In the genomic region with DNA sequence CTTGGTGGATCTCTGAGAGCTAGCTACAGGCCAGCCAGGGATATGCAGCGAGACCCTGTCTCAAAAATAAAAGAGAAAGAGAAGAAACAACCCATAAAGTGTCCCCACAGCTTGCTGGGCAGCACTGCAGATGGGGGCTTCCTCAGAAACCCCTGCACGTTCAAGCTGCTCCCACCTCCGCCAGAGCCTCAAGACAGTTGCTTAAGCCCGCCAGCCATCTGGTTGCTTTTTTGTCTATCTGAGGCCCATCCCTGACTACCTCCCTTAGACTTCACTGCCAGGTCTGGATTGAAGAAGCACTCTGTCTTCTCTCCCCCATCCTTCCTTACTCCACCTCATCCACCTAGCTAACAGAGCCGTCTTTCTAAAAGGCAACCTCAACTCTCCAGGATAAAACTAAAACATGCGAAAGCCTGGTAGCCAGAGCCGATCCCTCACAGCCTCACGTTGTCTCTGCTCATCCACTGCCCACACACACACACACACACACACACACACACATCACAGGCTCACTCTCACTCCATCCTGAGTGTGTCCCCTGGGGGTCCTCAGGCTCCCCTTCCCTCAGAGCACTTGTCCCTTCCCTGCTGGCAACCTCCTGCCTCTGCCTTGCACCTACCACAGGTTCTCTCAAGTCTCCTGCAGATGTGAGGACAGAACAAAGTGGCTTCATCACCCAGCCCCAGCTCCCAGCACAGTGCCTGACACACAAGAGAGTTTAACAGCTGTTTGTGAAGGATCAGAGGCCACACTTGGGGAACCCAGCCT, we compare ENCODE assay signal across 16 mouse cellular contexts. TPM values are rescaled to one million over a fixed set of nuclear protein-coding genes. Genes with fewer than 3 reads are reported as not detected.
A peak's percentile ranks its signal among the peaks of the same experiment; 100 is the strongest.
DNase-seq lines count a peak whose midpoint lies in the region; ATAC-seq and TF ChIP-seq lines count a peak whose summit lies in the region.
"Had no signal": no experiment of that assay in that cellular context is flagged by ENCODE, and none has a peak within 500 bp of the region (broad histone marks: within the 10 kb centered on the region; RNA-seq: fewer than 3 reads in every experiment).

No protein-coding gene starts in this region.

- 79% methylated on average over 8 of the region's 8 CpGs for WGBS in forebrain, embryonic 12.5 days
- WGBS in forebrain, embryonic 11.5 days = 84% methylated on average over 8 of the region's 8 CpGs
- WGBS in midbrain, embryonic 10.5 days = 77% methylated on average over 8 of the region's 8 CpGs
- 72% methylated on average over 8 of the region's 8 CpGs for WGBS in midbrain, embryonic 15.5 days
- 74% methylated on average over 8 of the region's 8 CpGs for WGBS in cerebellum, adult 2 months
- 80% methylated on average over 8 of the region's 8 CpGs for WGBS in forebrain, embryonic 14.5 days

- H3K36me3 ChIP-seq in forebrain, embryonic 12.5 days (replicated peaks) = peaks cover 12% of the 10 kb centered on the region
- H3K36me3 ChIP-seq in forebrain, embryonic 11.5 days (ENCODE audit: control insufficient read depth, insufficient read depth, low read length) = no peaks in the 10 kb centered on the region; the same call in 1 of the 2 replicates
- peaks cover 25% of the 10 kb centered on the region for H3K36me3 ChIP-seq in midbrain, embryonic 10.5 days
- no peaks in the 10 kb centered on the region for H3K36me3 ChIP-seq in midbrain, embryonic 15.5 days (replicated peaks)
- peaks cover 8% of the 10 kb centered on the region for H3K36me3 ChIP-seq in forebrain, embryonic 14.5 days (ENCODE audit: control insufficient read depth, insufficient read depth, low read length)

- H3K4me3 ChIP-seq in forebrain, embryonic 12.5 days (replicated peaks) = no peak overlapping the region
- no peak overlapping the region for H3K4me3 ChIP-seq in forebrain, embryonic 11.5 days (ENCODE audit: low read depth, low read length)
- no peak overlapping the region for H3K4me3 ChIP-seq in midbrain, embryonic 10.5 days
- H3K4me3 ChIP-seq in midbrain, embryonic 15.5 days = no peak overlapping the region
- no peak overlapping the region for H3K4me3 ChIP-seq in cerebellum, adult 2 months (replicated peaks; ENCODE audit: insufficient read depth, low read depth, low read length)
- no peak overlapping the region for H3K4me3 ChIP-seq in forebrain, embryonic 14.5 days (ENCODE audit: low read depth, low read length)
- H3K4me3 ChIP-seq: limb, embryonic 10.5 days; liver, embryonic 12.5 days; lung, embryonic 15.5 days had no signal

- H3K27ac ChIP-seq in forebrain, embryonic 12.5 days = 0 out of 2 replicates have a peak overlapping the region, but pooled peaks have one; percentile 19
- H3K27ac ChIP-seq in forebrain, embryonic 11.5 days (ENCODE audit: low read depth, low read length) = no peak overlapping the region
- H3K27ac ChIP-seq in midbrain, embryonic 10.5 days (replicated peaks) = peak overlapping the region; percentile 70
- H3K27ac ChIP-seq in midbrain, embryonic 15.5 days = no peak overlapping the region
- H3K27ac ChIP-seq in cerebellum, adult 2 months (ENCODE audit: insufficient read depth, low read length) = peak overlapping the region; percentile 28
- peak overlapping the region; percentile 74; the same call in 1 of the 2 replicates for H3K27ac ChIP-seq in forebrain, embryonic 14.5 days (ENCODE audit: low read depth, low read length)
- H3K27ac ChIP-seq: kidney, postnatal 0 days; limb, embryonic 10.5 days; liver, embryonic 12.5 days had no signal

- peaks cover 11% of the 10 kb centered on the region for H3K4me1 ChIP-seq in forebrain, embryonic 12.5 days
- no peaks in the 10 kb centered on the region for H3K4me1 ChIP-seq in forebrain, embryonic 11.5 days (replicated peaks; ENCODE audit: control insufficient read depth, insufficient read depth, low read length)
- H3K4me1 ChIP-seq in midbrain, embryonic 10.5 days = no peaks in the 10 kb centered on the region
- H3K4me1 ChIP-seq in midbrain, embryonic 15.5 days = no peaks in the 10 kb centered on the region
- peaks cover 78% of the 10 kb centered on the region for H3K4me1 ChIP-seq in cerebellum, adult 2 months (ENCODE audit: control insufficient read depth, insufficient read depth, low read length)
- H3K4me1 ChIP-seq in forebrain, embryonic 14.5 days (ENCODE audit: control insufficient read depth, insufficient read depth, low read length) = peaks cover 18% of the 10 kb centered on the region
- H3K4me1 ChIP-seq: limb, embryonic 10.5 days had no signal

- no peak for TF ChIP-seq CTCF in cerebellum, adult 2 months (IDR thresholded peaks at IDR 0.05; ENCODE audit: borderline replicate concordance, insufficient read depth, low read depth, low read length)

- no peaks in the 10 kb centered on the region for H3K9me3 ChIP-seq in forebrain, embryonic 12.5 days
- no peaks in the 10 kb centered on the region for H3K9me3 ChIP-seq in forebrain, embryonic 11.5 days (ENCODE audit: control insufficient read depth, low read length)
- H3K9me3 ChIP-seq in midbrain, embryonic 10.5 days (replicated peaks) = peaks cover 3% of the 10 kb centered on the region; the same call in 1 of the 2 replicates
- no peaks in the 10 kb centered on the region for H3K9me3 ChIP-seq in midbrain, embryonic 15.5 days
- H3K9me3 ChIP-seq in forebrain, embryonic 14.5 days (replicated peaks; ENCODE audit: control insufficient read depth, low read length) = no peaks in the 10 kb centered on the region
- H3K9me3 ChIP-seq: limb, embryonic 10.5 days; liver, embryonic 12.5 days; lung, embryonic 15.5 days had no signal

- no peaks in the 10 kb centered on the region for H3K27me3 ChIP-seq in forebrain, embryonic 12.5 days
- no peaks in the 10 kb centered on the region for H3K27me3 ChIP-seq in forebrain, embryonic 11.5 days (ENCODE audit: control insufficient read depth, insufficient read depth, low read length)
- H3K27me3 ChIP-seq in midbrain, embryonic 10.5 days (ENCODE audit: low read depth, poor library complexity, severe bottlenecking) = no peaks in the 10 kb centered on the region
- H3K27me3 ChIP-seq in midbrain, embryonic 15.5 days (replicated peaks) = no peaks in the 10 kb centered on the region
- no peaks in the 10 kb centered on the region for H3K27me3 ChIP-seq in cerebellum, adult 2 months (ENCODE audit: control insufficient read depth, insufficient read depth, low read length)
- no peaks in the 10 kb centered on the region for H3K27me3 ChIP-seq in forebrain, embryonic 14.5 days (replicated peaks; ENCODE audit: control insufficient read depth, insufficient read depth, low read length)
- H3K27me3 ChIP-seq: liver, embryonic 12.5 days; lung, embryonic 15.5 days had no signal

- no peak overlapping the region for H3K4me2 ChIP-seq in forebrain, embryonic 12.5 days
- H3K4me2 ChIP-seq in forebrain, embryonic 11.5 days (ENCODE audit: low read depth, low read length, severe bottlenecking) = no peak overlapping the region
- H3K4me2 ChIP-seq in midbrain, embryonic 15.5 days = no peak overlapping the region
- H3K4me2 ChIP-seq in forebrain, embryonic 14.5 days (ENCODE audit: low read length) = no peak overlapping the region
- H3K4me2 ChIP-seq: liver, embryonic 12.5 days; lung, embryonic 15.5 days had no signal

- ATAC-seq in forebrain, embryonic 12.5 days (ENCODE audit: low FRiP score) = no peak
- ATAC-seq in forebrain, embryonic 11.5 days (replicated peaks; ENCODE audit: low FRiP score) = no peak
- ATAC-seq in midbrain, embryonic 15.5 days (replicated peaks) = no peak
- no peak for ATAC-seq in forebrain, embryonic 14.5 days
- ATAC-seq: intestine, embryonic 16.5 days; liver, embryonic 12.5 days had no signal

- DNase-seq in forebrain, embryonic 11.5 days (ENCODE audit: low spot score) = no peak
- no peak for DNase-seq in midbrain, embryonic 10.5 days (ENCODE audit: low spot score)
- peak in 1 of 2 experiments; percentile 37 for DNase-seq in cerebellum, adult 2 months
- DNase-seq in forebrain, embryonic 14.5 days (ENCODE audit: low spot score) = peak; percentile 46
- no peak for DNase-seq in embryo, embryonic 10 days (ENCODE audit: low spot score)
- no peak for DNase-seq in thymus, postnatal 25 days
- DNase-seq: B cell, adult 2 months; gastrocnemius, postnatal 10 days; heart, postnatal 14 days had no signal

- H3K9ac ChIP-seq in forebrain, embryonic 12.5 days = no peak overlapping the region
- H3K9ac ChIP-seq in forebrain, embryonic 11.5 days (ENCODE audit: low read length) = no peak overlapping the region
- no peak overlapping the region; the same call in 1 of the 2 replicates for H3K9ac ChIP-seq in midbrain, embryonic 15.5 days
- H3K9ac ChIP-seq in forebrain, embryonic 14.5 days (ENCODE audit: low read length) = no peak overlapping the region
- H3K9ac ChIP-seq: liver, embryonic 12.5 days; lung, embryonic 15.5 days had no signal

- TF ChIP-seq POLR2A in cerebellum, adult 2 months (IDR thresholded peaks at IDR 0.05; ENCODE audit: borderline replicate concordance, insufficient read depth, low read length) = no peak

RNA-seq across cellular contexts. Expression of a gene that starts 43.2 kb away (rescaled TPM):
- 21.9 and 23.0 TPM in 2 replicates for polyA plus RNA-seq in forebrain, embryonic 12.5 days (2016; fragmentation: Nextera tagmentation; extraction: Ambion mirVana)
- polyA plus RNA-seq in forebrain, embryonic 11.5 days (2014; fragmentation: Nextera tagmentation; extraction: Ambion mirVana) = 22.0 and 23.8 TPM in 2 replicates
- 22.1 and 25.4 TPM in 2 replicates for polyA plus RNA-seq in midbrain, embryonic 10.5 days (2016; fragmentation: Nextera tagmentation; extraction: Ambion mirVana)
- 27.1 and 27.5 TPM in 2 replicates for polyA plus RNA-seq in midbrain, embryonic 15.5 days (2015; fragmentation: Nextera tagmentation; extraction: Ambion mirVana)
- polyA plus RNA-seq in cerebellum, adult 2 months (2012; rRNA removed) = 32.3 and 32.6 TPM in 2 replicates
- 7.8 and 11.0 TPM in 2 replicates for polyA plus RNA-seq in forebrain, embryonic 14.5 days (2014; fragmentation: Nextera tagmentation; extraction: Ambion mirVana)

Comparison
In these comparisons a context has a peak if more than half of its experiments do, and no peak if none do; other contexts are left out.
1. H3K27ac ChIP-seq: peak in forebrain, embryonic 12.5 days (single experiment), midbrain, embryonic 10.5 days (single experiment), cerebellum, adult 2 months (single experiment) and forebrain, embryonic 14.5 days (single experiment); none in forebrain, embryonic 11.5 days (single experiment) and midbrain, embryonic 15.5 days (single experiment).